Mouse (Mus musculus) heart, postnatal 4 days (tissue): Measurements from ENCODE around the gene Gm42957. TPM values are rescaled to one million over a fixed set of nuclear protein-coding genes. Genes with fewer than 3 reads are reported as not detected.
"Not testable (repeated sequence)": the region's sequence is repeated elsewhere in the genome, so short reads cannot be mapped to it uniquely, and the experiment has no call there.

Experiments used
- DNase-seq: peaks from one replicate; pipeline ENCODE4 v3.0.0; 2021
- total RNA-seq, 2 experiments: library from RNA; stranded (reverse); gene quantifications; 2 replicates each; pipeline ENCODE4 v1.2.3; 2021

Gm42957 gene
- total RNA-seq, 2 experiments from 2014 or later: 0.18 to 0.21 TPM

DNA sequence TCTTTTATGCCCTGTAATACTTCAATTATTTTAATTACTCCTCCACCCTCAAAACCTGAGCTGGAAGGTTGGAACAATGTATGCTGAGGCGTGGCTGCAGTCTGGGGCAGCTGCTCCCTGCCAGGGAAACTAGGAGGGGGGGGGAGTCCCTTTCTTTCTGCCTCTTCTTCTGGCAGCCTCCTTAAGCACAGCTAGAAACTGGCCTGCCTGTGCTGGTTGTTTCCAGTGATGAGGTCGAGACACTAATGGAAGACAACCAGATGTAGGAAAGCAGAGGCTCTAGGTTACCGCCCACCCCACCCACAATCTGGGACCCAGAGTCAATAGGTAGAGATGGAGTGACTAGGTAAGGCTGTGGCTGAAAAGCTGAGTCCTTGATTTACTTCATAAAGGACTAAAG, 40.4 kb downstream of the Gm42957 start:
- no peak for DNase-seq

DNA sequence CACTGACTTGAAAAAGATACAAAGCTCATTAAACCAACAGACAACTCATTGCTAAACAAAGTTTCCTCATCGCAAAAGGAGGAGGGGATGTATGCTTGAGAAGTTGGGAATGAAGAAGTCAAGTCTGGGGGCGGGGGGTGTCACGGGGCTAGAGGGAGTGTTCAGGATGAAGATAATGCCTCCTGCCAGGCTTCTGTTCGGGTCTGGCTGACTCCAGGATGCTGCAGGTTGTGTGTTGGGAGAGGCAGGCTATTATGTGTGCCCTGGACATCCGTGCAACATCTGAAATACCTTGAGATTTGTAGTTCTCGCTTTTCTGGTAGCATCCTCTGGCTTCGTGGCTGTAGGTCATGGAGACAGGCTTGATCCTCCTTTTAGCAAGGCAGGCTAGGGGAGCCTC, 43.2 kb downstream of the Gm42957 start:
- DNase-seq: no peak

DNA sequence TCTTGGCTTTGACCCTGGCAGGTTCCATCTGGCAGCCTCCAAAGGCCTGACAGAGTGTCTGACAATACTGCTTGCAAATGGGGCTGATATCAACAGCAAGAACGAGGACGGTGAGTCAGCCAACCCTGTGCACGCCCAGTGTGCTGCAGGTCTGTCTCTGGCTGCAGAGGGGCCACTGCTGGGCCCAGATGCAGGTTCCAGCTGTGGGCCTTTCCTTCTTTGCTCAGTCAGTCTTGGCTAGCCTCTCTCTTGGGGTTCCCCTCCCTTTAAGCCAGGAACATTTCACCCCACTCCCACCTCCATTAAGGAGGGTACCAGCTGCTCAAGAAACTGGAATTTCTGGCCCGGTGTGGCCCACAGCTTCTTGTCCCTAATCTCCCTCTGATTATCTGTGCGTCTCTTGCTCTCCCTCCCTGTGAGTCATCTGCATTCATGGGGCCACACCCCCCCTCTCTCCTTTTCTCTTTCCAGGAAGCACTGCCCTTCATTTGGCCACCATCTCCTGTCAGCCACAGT, 43.9 kb downstream of the Gm42957 start:
- DNase-seq: no peak

DNA sequence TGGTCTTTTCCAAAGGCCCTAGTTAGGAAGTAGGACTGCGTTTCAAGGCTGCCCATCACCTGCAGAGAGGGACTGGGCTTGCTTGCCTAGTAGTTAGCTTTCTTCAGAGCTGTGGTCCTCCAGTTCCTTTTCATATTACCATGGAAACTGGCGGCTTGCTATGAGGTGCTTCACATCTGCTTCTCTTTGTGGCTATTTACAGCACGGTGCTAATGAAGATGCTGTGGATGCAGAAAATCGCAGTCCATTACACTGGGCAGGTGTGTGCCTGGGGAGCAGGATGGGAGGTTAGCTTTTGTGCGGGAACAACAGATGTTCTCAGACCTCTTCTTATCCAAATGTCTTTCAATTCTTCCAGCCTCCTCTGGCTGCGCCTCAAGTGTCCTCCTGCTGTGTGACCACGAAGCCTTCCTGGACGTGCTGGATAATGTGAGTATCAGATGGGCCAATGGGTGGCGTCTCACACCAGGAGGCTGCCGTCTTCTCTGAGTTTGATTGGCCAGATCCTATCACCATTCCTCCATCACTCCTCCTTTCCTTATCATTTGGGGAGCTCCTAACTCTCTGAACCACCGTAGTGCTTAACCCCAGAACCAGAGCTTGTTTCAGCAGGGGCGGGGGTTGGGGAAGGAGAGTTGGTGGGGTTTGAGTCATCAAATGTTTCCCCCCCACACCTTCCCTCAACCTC, 45.1 kb downstream of the Gm42957 start:
- DNase-seq: no peak

DNA sequence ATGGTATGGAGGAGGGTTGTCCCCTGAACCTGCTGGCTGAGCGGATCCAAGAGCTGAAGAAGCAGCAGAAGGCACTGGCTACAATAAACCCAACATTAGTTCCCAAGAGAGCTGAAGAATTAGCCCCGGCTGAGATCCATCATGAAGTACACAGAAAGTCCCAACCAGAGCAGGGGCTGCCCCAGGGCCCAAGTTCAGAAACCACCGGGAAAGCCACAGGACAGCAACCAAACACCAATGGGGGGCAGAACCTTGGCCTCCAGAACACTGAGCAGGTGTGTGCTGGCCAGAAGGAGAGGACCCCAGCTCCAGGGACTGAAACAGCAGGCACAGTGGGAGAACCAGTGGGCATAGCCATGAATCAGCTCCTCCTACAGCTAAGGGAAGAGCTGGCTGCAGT, 48.2 kb downstream of the Gm42957 start:
- DNase-seq: no peak

DNA sequence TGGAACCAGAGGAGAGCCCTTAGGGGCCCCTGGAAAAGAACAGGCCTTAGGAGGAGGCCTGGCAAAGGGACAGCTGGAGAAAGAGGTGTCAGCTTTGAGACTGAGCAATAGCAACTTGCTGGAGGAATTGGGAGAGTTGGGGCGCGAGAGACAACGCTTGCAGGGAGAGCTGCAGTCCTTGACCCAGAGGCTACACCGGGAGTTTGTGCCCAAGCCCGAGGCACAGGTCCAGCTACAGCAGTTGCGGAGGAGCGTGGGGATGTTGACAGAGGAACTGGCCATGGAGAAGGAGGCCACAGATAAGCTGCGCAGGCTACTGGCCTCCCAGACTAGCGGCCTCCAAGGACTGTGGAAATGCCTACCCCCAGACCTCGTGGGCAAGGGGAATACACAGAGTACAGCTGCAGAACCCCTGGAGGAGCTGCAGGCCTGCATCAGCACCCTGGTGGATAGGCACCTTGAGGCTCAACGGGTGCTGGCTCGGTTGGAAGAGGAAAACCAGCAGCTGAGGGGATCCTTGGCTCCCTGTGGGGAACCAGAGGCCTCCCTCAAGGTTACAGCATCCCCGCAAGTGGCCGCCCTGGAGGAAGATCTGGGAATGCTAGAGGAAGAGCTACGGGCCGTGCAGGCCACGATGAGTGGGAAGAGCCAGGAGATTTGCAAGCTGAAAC, 49.0 kb downstream of the Gm42957 start:
- DNase-seq: no peak

DNA sequence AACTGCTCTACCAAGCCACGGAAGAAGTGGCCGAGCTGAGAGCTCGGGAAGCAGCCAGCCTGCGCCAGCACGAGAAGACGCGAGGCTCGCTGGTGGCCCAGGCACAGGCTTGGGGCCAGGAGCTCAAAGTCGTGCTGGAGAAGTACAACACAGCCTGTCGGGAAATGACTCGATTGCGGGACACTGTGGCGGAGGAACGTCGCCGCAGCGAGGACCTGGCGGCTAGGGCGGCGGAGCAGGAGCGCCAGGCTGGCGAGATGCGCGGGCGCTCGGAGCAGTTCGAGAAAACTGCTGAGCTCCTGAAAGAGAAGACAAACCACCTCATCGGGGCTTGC, 49.5 kb downstream of the Gm42957 start:
- no peak for DNase-seq

DNA sequence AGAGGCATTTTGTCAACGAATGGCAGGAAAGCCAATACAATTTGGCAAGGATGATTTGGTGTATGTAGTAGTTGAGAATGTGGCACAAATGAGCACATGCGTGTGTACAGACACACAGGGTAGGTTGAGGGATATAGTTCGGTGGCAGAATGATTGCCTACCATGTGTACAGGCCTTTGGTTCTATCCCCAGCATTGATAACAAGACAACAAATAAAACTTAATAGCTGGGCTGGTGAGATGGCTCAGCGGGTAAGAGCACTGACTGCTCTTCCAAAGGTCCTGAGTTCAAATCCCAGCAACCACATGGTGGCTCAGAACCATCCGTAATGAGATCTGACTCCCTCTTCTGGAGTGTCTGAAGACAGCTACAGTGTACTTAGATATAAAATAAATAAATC, 50.8 kb downstream of the Gm42957 start:
- DNase-seq: not testable (repeated sequence)

DNA sequence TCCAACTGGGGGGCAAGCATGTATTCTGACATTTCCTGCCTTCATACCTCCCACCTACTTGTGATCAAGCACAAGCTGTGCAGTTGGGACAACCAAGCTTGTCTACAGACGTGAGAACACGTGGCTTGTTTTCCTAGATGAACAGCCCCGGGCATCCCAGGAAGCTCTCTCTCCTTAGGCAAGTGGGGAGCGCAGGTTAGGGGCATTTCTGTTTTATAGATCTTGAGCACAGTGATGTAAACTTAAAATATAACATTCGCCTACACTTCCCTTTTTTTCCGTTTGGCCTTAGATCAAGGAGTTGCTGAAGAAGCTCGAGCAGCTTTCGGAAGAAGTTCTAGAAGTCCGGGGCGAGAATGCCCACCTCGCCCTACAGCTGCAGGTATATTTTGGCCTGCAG, 53.6 kb downstream of the Gm42957 start:
- no peak for DNase-seq

DNA sequence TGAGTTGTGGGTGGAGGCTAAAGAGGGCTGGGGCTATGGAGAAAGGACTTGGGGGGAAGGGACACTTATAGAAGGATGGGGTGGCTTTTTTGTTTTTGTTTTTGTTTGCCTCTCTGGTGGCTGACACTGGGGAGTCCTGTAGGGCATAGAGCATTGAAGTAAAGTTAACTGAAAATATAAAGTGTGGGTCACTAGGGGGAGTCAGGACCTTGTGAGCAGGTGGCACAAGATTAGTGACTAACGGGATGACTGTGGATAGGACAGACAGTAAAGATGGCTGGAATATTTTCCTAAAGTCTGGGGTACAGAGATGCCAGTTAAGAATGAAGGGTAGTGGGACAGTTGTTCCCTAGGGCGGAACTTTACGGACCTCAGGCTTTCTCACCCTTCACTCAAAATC, 55.0 kb downstream of the Gm42957 start:
- no peak for DNase-seq

DNA sequence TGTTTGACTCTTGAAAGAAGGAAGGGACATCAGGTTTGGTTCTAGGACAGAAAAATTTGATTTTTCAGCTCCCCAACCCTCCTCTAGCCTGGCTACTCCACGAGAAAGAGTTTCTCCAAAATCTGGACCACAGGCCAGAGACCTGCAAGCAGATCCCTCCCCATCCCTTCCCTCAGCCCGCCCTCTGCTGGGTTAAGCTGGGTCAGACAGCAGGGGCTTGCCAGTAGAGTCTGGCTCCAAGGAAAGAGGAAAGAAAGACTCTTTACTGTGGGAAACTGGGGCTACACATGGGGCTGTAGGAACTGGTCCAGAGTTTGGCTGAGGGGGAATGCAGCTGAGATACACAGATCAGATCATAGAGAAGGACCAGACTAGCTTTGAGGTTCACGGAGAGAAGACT, 57.2 kb downstream of the Gm42957 start:
- DNase-seq: peak; percentile 68

DNA sequence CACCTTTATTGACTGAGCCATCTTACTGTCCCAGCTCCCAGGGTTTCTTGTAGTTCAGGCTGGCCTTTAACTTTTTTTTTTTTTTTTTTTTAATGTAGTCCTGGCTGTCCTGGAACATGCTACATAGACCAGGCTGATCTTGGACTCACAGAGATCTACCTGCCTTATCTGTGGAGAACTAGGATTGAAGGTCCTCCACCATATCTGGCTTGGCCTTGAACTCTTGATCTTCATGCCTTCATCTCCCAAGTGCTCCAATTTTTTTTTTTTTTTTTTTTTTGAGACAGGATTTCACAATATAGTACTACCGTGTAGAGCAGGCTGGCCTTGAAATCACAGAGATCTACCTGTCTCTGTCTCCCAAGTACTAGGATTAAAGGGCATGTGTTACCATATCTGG, 58.3 kb downstream of the Gm42957 start:
- no peak for DNase-seq

DNA sequence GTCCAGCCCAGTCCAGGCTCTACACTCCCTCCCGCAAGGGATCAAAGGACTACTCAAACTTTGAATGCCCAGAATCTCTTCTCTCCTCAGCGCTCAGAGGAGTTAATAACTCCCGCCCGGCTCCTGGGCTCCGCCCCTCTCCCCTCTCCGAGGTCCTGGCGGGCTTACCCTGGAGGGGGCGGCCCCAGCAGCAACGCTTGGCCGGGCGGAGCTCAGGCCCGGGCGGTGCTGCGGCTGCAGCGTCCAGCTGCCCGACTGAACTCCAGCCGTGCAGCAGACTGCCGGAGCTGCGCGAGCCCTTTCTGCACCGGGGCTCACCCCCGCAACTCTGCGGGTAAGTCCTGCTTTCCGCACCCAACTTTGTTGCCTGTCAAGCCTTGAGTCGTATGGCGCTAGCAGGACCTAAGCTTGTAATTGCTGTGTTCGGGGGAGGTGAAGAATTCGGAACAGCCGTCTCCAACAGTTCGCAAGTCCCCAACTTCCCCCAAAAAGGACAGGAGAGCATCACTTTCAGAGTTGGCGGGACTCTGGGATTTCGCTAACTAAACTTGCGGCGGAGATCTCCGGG, 61.0 kb downstream of the Gm42957 start, which contains the start of gene Pias3:
Gene Pias3, plus strand, starts transcription at position 187 of the 568 bp plus-strand sequence.
- DNase-seq: peak; percentile 90

DNA sequence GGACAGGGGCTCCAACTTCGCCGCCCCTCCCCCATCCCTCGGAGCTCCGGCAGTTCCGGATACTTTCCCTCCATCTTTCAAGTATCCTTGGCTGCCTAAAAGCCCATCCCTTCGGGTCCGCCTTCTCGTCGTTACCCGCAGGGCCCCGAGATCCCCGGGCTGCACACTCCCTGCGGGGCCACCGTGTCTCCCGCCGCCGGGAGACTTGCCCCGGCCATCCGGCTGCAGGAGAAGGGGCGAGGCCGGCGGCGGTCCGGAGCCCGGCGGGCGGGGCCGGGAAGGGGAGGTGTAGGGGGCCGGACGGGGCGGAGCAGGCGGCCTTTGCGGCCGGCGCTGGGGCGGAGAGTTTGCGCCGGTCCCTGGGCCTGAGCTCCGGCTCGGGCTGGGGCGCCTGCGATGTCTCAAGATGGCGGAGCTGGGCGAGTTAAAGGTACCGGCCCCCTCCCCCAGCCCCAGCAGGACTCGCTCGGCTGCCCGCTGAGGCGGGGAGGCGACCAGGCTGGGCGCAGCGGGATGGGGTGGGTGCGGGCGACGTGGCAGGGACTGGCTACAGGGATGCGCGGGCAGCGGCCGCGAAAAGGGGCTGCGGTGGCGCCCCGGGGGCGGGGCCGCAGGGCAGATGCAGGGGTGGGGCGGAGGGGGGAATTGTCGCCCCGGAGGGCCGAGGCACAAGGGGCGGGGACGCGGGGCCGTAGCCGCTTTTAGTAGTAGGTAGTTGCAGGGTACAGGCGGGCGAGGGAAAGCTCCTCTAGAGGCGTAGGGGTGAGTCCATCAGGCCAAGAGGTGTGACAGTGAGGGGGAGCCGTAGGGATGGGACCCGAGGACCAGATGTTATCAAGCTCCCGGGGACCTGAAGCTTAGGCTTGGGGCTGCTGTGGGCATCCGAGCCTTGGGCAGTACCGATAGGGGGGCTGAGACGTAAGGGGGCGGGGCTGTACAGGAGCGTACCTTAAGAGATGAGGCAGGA, 61.8 kb downstream of the Gm42957 start:
- DNase-seq: peak; percentile 93

DNA sequence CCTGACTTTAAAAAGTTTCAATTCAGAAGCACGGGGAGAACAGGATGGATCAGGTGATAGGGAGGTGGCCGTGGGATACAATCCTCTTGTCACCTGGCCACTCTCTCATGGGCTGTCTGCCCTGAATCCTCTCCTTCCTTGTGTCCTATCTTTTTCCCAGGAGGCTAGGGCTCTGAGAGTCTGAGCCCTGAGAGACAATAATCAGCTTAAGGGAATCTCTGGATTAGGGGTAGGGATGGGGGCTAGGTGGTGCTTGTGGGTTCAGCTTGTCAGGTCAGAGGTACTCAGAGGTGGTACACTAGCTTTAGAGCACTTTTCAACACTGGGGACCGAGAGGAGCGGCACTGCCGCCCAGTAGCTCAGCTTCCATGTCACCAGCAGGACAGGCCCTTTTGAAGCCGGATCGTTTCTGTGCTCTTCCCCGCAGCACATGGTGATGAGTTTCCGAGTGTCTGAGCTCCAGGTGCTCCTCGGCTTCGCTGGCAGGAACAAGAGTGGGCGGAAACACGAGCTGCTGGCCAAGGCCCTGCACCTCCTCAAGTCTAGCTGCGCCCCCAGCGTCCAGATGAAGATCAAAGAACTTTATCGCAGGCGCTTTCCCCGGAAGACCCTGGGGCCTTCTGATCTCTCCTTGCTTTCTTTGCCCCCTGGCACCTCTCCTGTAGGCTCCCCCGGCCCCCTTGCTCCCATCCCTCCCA, 63.9 kb downstream of the Gm42957 start:
- no peak for DNase-seq

DNA sequence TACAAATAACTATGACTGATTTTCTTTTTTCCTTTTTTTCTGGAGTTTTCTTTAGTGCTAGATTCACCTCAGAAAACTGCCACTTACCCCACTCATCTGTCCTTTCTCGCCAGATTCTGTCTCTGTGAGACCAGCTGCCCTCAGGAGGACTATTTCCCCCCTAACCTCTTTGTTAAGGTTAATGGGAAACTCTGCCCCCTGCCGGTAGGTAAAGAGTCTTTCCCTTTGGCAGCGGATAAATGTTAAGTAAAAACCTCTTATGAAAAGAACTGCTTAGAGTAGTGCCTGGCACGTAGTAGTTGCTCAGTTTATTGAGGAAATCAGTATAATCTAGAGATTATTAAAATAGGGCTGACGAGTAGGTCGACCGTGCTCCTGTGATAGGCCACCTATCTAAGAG, 65.1 kb downstream of the Gm42957 start:
- DNase-seq: peak; percentile 46

DNA sequence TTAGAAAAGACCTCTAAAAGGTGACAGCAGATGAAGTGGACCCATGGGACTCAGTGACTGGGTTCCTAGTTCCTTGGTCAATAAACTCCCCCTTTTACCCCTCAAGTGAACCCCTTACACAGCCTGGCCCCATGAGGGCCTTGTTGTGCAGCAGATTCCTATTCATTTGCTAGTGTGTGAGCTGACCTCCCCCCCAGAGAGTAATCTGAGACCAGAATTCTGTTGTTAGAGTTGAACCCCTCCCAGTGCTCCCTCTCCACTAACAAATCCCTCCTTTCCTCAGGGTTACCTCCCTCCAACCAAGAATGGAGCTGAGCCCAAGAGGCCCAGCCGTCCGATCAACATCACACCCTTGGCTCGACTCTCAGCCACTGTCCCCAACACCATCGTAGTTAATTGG, 65.7 kb downstream of the Gm42957 start:
- DNase-seq: no peak

Other genes starting within 250 kb of the Gm42957 start
- gene BC107364, start 183.2 kb upstream of the Gm42957 start, total RNA-seq: under 1 TPM in 1 of 2 experiments, not detected in 1; 0.50 TPM
- gene Hfe2, start 110.3 kb upstream of the Gm42957 start, total RNA-seq: 10 to 100 TPM; 95.6 to 97.0 TPM
- 100 to 1,000 TPM; 286 to 331 TPM for gene Txnip, start 77.5 kb upstream of the Gm42957 start, total RNA-seq
- 1 to 10 TPM; 2.5 to 2.9 TPM for gene Gm16253, start 58.5 kb upstream of the Gm42957 start, total RNA-seq
- gene Polr3gl, start 41.3 kb upstream of the Gm42957 start, total RNA-seq: 10 to 100 TPM; 20.4 to 24.0 TPM
- gene Ankrd34a, start 38.8 kb upstream of the Gm42957 start, total RNA-seq: 1 to 10 TPM; 1.8 to 3.1 TPM
- 10 to 100 TPM; 53.1 to 56.6 TPM for gene Lix1l, start 34.3 kb upstream of the Gm42957 start, total RNA-seq
- 10 to 100 TPM; 56.4 to 57.0 TPM for gene Rbm8a, start 5.5 kb upstream of the Gm42957 start, total RNA-seq
- gene Pex11b, start 98 bp upstream of the Gm42957 start, total RNA-seq: 10 to 100 TPM; 26.4 to 26.8 TPM
- gene Itga10, start 10.1 kb downstream of the Gm42957 start, total RNA-seq: 1 to 10 TPM; 1.0 to 1.3 TPM
- gene Ankrd35, start 34.7 kb downstream of the Gm42957 start, total RNA-seq: under 1 TPM; 0.14 to 0.19 TPM
- 10 to 100 TPM; 23.6 to 27.3 TPM for gene Pias3, start 60.9 kb downstream of the Gm42957 start, total RNA-seq
- gene Nudt17, start 73.1 kb downstream of the Gm42957 start, total RNA-seq: 1 to 10 TPM; 3.5 to 3.6 TPM
- gene Polr3c, start 92.2 kb downstream of the Gm42957 start, total RNA-seq: 10 to 100 TPM; 26.1 to 27.3 TPM
- gene Rnf115, start 92.2 kb downstream of the Gm42957 start, total RNA-seq: 10 to 100 TPM; 25.3 to 25.6 TPM
- gene Pdzk1, start 193.8 kb downstream of the Gm42957 start, total RNA-seq: under 1 TPM; 0.16 to 0.29 TPM
- not detected for gene Cd160, start 193.9 kb downstream of the Gm42957 start, total RNA-seq